5 mouse cellular contexts compared by ENCODE assay signal in the genomic region with DNA sequence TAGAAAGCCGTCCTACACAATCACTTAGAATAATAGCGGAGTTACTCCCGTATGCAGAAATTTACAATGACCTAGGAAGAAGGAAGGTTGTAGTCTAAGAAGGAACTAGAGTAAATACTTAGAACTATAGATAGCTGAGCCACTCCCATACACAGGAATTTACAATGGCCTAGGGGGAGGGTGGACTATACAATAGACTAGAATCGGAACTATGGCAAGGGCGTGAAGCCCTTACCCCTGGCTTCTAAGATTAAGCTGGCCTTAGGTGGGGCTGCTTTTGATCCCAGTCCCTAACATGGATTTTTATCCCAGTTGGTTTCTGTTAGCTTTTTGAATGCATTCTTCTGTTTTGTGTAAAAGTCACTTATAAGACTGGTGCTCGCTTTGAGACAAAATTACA.
DNase-seq lines count a peak whose midpoint lies in the region; TF ChIP-seq lines count a peak whose summit lies in the region.
"Not testable (repeated sequence)": the region's sequence is repeated elsewhere in the genome, so short reads cannot be mapped to it uniquely, and the experiment has no call there.

No protein-coding gene starts in this region.

- DNase-seq in ES-CJ7 (ENCODE audit: low read depth, low spot score) (peak; percentile 17), ES-E14 (ENCODE audit: low read depth, low spot score) (peak; percentile 13), R1 (ENCODE audit: low read depth, low spot score) (peak; percentile 74), ZHBTc4 (ENCODE audit: low read depth, low spot score) (peak; percentile 67)

- not testable (repeated sequence) for H3K27me3 ChIP-seq in ES-Bruce4 (ENCODE audit: control insufficient read depth, insufficient read depth, low read length, poor library complexity, severe bottlenecking)

- not testable (repeated sequence) for H3K9ac ChIP-seq in ES-Bruce4 (ENCODE audit: low read depth, poor library complexity, severe bottlenecking); ES-E14 (ENCODE audit: insufficient read depth, low read depth, low read length, poor library complexity, severe bottlenecking)

- not testable (repeated sequence) for H3K9me3 ChIP-seq in ES-Bruce4 (replicated peaks; ENCODE audit: control insufficient read depth, insufficient read depth, low read length, poor library complexity, severe bottlenecking); ES-E14 (ENCODE audit: control insufficient read depth, insufficient read depth, low read depth, low read length)

- not testable (repeated sequence) for TF ChIP-seq POLR2A in ES-Bruce4 (IDR thresholded peaks at IDR 0.05; ENCODE audit: insufficient read depth, low read length)

- in situ Hi-C loops in ES-E14 (cut with MboI; ENCODE audit: low sequenced_read_pairs in 2 of 2, unreplicated experiment in 2 of 2), result not testable (repeated sequence)

- 0 out of 2 replicates have a peak, but pooled peaks have one; percentile 20 for TF ChIP-seq EP300 in ES-Bruce4 (IDR thresholded peaks at IDR 0.05; ENCODE audit: insufficient read depth, low read depth, low read length)

- not testable (repeated sequence) for H3K36me3 ChIP-seq in ES-Bruce4 (ENCODE audit: control insufficient read depth, insufficient read depth, low read length, poor library complexity, severe bottlenecking); ES-E14 (ENCODE audit: control insufficient read depth, insufficient read depth, low read length, poor library complexity, severe bottlenecking)

- not testable (repeated sequence) for H3K4me1 ChIP-seq in ES-Bruce4 (ENCODE audit: control insufficient read depth, insufficient read depth, low read length); ES-E14 (ENCODE audit: control insufficient read depth in 2 of 2, insufficient read depth in 2 of 2, low read length in 2 of 2, poor library complexity in 1 of 2)

- H3K27ac ChIP-seq in ES-Bruce4 (ENCODE audit: insufficient read depth, low read length) (peak overlapping the region; percentile 95), ES-E14 (ENCODE audit: insufficient read depth, low read depth, low read length, poor library complexity, severe bottlenecking) (peak overlapping the region; percentile 50; the same call in 1 of the 2 replicates)

- H3K4me3 ChIP-seq in ES-Bruce4 (ENCODE audit: low read depth, low read length); ES-E14 (ENCODE audit: insufficient read depth in 1 of 2, low read depth in 1 of 2, low read length in 2 of 2, poor library complexity in 1 of 2, severe bottlenecking in 1 of 2): not testable (repeated sequence)

- TF ChIP-seq CTCF in ES-Bruce4 (IDR thresholded peaks at IDR 0.05; ENCODE audit: low read depth, low read length), result not testable (repeated sequence)

Comparison
In these comparisons a context has a peak if more than half of its experiments do, and no peak if none do; other contexts are left out.
1. DNase-seq: peak in every context shown above with its lines; median percentile 74 in R1; 67 in ZHBTc4; 17 in ES-CJ7; 13 in ES-E14.